Mouse (Mus musculus) thymus, postnatal 0 days (tissue): Measurements from ENCODE around the gene Fezf1. TPM values are rescaled to one million over a fixed set of nuclear protein-coding genes. Genes with fewer than 3 reads are reported as not detected.

Experiments
- DNase-seq: peaks from one replicate; pipeline ENCODE4 v3.0.0-alpha.2; 2015; ENCODE audit warnings: low spot score
- polyA plus RNA-seq: library from polyadenylated mRNA; unstranded; fragments of >200 nt; fragmentation: Nextera tagmentation; extraction: Ambion mirVana; gene quantifications from 2 replicates; pipeline ENCODE4 v1.2.1, GENCODE M21; 2015

Fezf1 gene
- polyA plus RNA-seq, result 0.18 and 0.28 TPM in 2 replicates

DNA sequence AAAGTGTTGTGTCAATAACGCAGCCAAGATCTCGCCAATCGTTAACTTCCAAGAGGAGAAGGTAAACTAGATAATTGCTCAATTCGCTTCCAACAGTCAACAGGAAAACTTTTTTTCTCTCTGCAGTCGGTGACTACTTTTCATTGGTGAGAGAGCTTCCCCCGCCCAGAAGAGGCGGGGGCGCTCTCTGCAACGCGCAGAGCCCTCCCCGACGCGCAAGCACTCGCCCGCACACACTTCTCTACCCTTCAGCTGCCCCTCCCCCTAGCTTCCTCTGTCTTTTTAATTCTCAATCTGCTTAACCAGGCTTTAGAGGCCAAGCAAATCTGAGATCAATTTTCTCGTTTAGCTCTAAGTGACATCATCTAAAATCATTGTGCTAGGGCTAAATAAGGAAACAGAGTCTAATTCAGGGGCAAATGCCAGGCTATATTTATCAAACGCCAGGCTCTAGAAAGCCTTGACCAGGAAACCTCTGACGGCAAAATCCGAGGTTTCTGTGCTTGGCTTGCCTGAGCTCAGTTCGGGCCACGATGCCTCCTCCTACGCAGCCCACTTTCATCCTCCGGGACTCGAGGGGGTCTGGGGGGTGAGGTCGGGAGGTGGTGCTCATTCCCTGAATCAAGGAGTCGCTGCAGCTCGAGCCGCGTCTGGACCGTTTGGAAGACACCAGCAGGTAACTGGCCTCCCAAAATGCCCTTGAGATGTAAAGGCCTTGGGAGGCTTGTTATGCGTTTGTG, at the start of gene Fezf1:
Gene Fezf1 (minus strand): TSS at position 50 of the 740 bp plus-strand sequence.
- DNase-seq, result no peak

- DNase-seq, result no peak
These were observed 46.5 kb upstream of the Fezf1 start for GRCm38 (mm10) chr6:23294685-23295084.

- DNase-seq, result no peak
These were observed 40.6 kb upstream of the Fezf1 start for GRCm38 (mm10) chr6:23288752-23289151.

GRCm38 (mm10) chr6:23281514-23281820, 33.3 kb upstream of the Fezf1 start:
- DNase-seq, result no peak

DNA sequence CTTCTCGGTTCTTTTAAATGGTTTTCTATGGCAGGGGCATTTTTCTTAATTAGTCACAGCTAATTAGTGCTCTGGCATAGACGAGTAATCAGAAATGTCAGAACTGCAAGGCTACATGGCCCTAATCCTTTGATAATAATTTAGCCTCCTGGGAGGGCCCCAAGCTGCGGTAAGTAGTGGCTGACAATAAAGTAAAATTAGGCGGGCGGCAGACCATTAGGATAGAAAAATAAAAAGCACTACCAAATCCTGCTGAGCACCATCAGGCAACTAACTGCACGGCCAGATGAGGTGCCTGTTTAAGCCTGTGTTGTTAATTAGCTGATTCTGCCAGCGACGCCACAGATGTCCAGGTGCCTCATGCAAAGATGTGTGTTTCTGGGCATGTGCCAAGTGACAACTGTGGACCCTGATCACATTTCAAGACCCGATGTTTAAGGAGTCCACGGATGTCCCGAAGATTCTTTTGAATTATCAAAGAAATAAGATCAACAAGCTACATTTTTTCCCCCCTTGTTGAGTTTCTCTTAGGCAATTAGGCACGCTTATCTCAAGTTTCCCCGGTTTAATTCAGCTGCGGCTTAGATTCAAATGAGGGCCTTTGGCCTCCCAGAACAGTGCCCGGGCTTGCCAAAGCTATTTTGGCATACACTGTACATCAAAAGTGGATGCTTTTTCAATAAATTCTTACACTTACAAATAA, 32.8 kb upstream of the Fezf1 start:
- no peak for DNase-seq

- DNase-seq, result no peak
These were observed 25.3 kb upstream of the Fezf1 start for GRCm38 (mm10) chr6:23273483-23273882.

- DNase-seq, result no peak
These were observed 24.8 kb upstream of the Fezf1 start for GRCm38 (mm10) chr6:23272979-23273378.

GRCm38 (mm10) chr6:23272542-23272941, 24.4 kb upstream of the Fezf1 start:
- no peak for DNase-seq

DNA sequence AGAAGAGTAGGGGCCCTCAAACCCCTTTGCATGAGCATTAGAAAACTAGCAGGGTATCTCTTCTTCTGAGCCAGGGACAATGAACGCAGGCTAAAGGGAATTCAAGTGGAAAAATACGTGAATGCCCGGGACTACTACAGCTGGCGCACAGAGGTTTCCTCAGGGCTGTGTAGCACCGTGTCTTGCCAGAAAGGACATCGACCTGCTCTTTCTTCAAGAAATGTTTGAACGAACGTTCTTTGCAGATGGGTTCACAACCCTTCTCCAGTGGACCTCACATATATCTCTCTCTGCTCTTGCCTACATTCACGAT, 12.5 kb upstream of the Fezf1 start:
- DNase-seq, result no peak

DNA sequence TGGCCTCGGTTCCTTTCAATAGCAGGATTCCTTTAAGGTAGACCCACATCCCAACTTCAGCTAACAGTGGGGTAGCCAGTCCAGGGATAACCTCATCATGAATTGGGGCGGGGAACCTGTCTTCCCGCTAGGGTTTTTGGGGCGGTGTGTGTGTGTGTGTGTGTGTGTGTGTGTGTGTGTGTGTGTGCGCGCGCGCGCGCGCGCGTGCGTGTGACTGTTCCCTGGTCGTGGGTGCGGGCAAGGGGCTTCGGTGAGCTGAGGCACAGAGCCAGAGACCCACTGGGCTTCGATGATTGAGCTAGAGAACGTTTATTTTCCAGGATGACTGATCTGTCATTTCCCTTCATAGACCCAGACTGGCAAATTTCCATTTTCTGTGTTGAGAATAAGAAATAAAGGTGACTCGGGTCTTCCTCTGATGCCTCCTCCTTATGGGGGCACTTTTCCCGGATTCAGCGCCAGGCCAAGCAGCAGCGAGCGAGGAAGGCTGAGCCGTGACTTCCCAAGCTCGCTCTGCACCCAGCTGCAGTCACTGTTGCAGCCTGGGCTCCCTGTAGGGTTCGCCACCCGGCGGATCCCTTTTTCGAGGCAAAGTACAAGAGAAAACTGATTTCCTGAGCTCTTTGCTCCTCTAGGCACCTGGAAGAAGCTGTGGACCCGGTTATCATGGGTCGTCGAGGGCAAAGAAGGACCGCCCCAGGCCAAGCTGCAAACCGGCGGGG, 12.0 kb upstream of the Fezf1 start:
- no peak for DNase-seq

- no peak for DNase-seq
These were observed 9.8 kb upstream of the Fezf1 start for GRCm38 (mm10) chr6:23257981-23258380.

- DNase-seq, result no peak
These were observed 7.0 kb upstream of the Fezf1 start for GRCm38 (mm10) chr6:23255161-23255560.

DNA sequence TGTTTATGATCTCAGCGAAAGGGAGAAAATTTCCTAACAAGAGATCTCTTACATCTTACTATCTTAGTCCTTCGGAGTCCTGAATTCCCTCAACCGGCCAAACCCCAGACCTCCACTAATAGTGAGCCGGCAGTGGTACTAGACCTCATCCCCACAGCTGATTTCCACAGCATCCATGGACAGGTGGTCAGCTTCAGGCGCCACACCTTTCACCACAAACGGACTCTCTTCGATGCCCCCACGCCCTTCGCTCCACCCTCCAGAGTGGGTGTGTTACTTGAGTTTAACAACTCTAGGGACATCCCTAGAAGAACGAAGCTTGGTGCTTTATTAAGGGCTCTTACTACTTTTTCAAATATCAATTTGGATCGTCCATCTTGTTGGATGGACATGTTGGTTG, 6.5 kb upstream of the Fezf1 start:
- no peak for DNase-seq

GRCm38 (mm10) chr6:23253353-23254311, 5.5 kb upstream of the Fezf1 start:
- DNase-seq, result no peak

GRCm38 (mm10) chr6:23252196-23253135, 4.3 kb upstream of the Fezf1 start:
- no peak for DNase-seq

DNA sequence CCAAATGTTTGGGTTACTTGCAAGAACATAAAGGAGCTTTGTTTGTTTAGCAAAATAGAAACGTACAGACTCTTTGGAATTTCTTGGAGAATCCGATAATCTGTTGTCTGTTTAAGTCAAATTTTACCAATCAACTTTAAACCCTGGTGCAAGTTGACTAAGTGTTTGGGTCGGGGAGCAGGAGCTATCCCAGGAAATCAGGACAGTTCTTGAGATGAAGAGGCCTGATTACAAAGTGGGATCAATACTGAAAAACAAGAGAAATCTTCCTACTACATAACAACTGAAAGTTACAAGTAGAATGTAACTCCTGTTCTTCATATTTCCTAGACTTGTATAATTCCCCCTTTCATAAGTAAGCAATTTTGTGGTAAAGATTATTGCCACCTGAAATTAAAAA, 3.3 kb upstream of the Fezf1 start:
- DNase-seq, result no peak

DNA sequence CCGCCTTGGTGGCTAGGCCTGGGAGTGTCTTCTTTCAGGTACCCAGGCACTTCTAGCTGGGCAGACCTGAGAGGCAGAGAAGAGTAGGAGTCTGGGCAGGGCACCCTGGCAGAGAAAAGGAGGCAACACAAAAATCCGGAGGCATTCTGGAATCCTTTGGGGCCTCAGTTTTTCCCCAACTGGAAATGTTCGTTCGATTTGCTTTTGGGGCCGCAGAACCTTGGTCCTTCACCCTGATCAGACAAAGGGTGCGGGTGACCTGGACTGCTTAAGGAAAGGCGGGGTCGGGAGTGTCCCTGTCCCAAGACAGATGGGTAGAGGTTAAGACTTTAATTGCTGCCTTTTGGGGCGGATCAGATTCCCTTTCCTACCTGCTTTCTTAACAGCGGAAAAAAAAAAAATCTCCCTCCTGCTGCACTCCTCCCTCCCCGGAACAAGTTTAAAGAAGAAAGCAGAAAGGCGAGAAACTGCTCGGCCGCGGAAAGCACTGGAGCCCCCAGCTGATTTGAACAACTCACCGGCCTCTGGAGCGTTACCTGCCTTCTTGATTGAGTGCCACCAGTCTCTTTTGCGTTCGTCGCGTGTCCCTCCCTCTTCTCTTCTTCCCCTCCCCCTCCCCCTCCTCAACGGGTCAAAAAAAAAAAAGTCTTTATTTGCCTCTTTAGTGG, 2.3 kb upstream of the Fezf1 start:
- no peak for DNase-seq

DNA sequence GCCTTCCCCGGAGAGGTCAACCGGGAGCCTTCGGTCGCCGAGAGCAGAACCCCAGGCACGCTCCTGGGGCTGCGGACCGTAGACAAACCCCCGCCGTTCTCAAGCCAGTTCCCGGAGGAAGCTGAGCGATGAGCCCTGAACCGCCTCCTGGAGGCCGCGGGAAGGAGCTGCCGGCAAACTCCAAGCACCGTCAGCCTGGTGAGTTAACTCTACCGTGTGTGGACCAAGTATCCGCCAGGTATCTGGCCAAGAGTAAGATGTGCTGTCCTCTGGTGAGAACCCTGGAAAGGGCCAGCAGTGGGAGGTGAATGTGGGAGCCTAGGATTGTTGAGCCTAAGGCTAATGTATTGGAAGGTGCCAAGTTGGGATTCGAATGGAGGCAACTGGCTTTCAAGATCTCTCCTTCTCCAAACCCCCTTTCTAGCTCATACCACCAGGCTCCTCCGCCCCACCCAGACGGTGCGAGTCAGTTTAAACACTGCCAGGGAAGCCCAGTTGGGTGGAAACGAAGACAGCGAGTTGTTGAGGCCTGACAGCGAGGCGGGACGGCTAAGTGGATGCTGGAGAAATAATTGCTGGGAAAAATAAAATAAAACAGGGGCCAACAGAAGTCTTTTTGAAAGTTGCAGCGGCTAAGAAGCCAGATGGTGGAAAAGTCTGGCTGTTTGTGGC, 1.6 kb upstream of the Fezf1 start:
- no peak for DNase-seq

DNA sequence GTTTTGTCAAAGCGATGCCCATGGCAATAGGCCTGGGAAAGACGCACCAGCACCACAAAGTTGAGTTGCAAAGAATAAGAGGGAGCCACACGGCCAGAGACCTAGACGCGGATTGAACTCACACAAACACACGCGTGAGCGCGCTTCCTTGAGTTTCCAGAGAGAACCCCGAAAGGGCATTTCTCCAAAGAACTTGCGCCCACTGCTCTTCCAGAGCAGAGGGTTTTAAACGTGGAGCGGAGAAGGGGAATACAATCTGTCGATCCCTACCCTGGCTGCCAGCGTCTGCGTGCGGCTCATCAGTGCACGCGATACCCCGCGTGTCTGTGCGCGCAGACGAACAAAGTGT, 865 bp upstream of the Fezf1 start:
- DNase-seq, result no peak
